Mouse (Mus musculus): ENCODE measurements around the gene Slc45a2. TPM values are rescaled to one million over a fixed set of nuclear protein-coding genes. Genes with fewer than 3 reads are reported as not detected.

Slc45a2 gene
- polyA plus RNA-seq (2015; fragmentation: Illumina TruSeq; extraction: RNeasy Lipid Tissue Mini Kit (QIAGEN cat#74804); ENCODE audit: low read depth, low replicate concordance): not detected

GRCm38 (mm10) chr15:11000421-11000820 is at the start of gene Slc45a2:
Gene Slc45a2 (plus strand): TSS chr15:11000721.

GRCm38 (mm10) chr15:10951951-10952759 is 48.4 kb upstream of the Slc45a2 start, which contains the start of gene C1qtnf3:
Gene C1qtnf3 (plus strand): TSS chr15:10952332.

GRCm38 (mm10) chr15:10981377-10982063 is 19.0 kb upstream of the Slc45a2 start, which contains the start of gene Amacr:
Gene Amacr (plus strand): TSS chr15:10981756.

GRCm38 (mm10) chr15:11037711-11038110 is 37.2 kb downstream of the Slc45a2 start, which contains the start of gene Rxfp3:
Gene Rxfp3 (minus strand): TSS chr15:11037991.

GRCm38 (mm10) chr15:11064558-11065411 is 64.3 kb downstream of the Slc45a2 start, which contains the start of gene Adamts12:
Gene Adamts12 (plus strand): TSS chr15:11064790.

Other genes starting within 250 kb of the Slc45a2 start
- 0.28 TPM for gene C1qtnf3, start 48.4 kb upstream of the Slc45a2 start, polyA plus RNA-seq (2015; fragmentation: Illumina TruSeq; extraction: RNeasy Lipid Tissue Mini Kit (QIAGEN cat#74804); ENCODE audit: low read depth, low replicate concordance)
- gene Amacr, start 19.0 kb upstream of the Slc45a2 start, polyA plus RNA-seq (2015; fragmentation: Illumina TruSeq; extraction: RNeasy Lipid Tissue Mini Kit (QIAGEN cat#74804); ENCODE audit: low read depth, low replicate concordance): 12.9 TPM
- 1.7 TPM for gene Rxfp3, start 37.3 kb downstream of the Slc45a2 start, polyA plus RNA-seq (2015; fragmentation: Illumina TruSeq; extraction: RNeasy Lipid Tissue Mini Kit (QIAGEN cat#74804); ENCODE audit: low read depth, low replicate concordance)
- 0.16 TPM for gene Adamts12, start 64.1 kb downstream of the Slc45a2 start, polyA plus RNA-seq (2015; fragmentation: Illumina TruSeq; extraction: RNeasy Lipid Tissue Mini Kit (QIAGEN cat#74804); ENCODE audit: low read depth, low replicate concordance)